Mouse (Mus musculus) right cerebral cortex, postnatal 25 days (tissue): ENCODE results near the gene Trio.

Experiments
- DNase-seq: peaks from one replicate; pipeline ENCODE4 v3.0.0; 2022

Trio gene

DNA sequence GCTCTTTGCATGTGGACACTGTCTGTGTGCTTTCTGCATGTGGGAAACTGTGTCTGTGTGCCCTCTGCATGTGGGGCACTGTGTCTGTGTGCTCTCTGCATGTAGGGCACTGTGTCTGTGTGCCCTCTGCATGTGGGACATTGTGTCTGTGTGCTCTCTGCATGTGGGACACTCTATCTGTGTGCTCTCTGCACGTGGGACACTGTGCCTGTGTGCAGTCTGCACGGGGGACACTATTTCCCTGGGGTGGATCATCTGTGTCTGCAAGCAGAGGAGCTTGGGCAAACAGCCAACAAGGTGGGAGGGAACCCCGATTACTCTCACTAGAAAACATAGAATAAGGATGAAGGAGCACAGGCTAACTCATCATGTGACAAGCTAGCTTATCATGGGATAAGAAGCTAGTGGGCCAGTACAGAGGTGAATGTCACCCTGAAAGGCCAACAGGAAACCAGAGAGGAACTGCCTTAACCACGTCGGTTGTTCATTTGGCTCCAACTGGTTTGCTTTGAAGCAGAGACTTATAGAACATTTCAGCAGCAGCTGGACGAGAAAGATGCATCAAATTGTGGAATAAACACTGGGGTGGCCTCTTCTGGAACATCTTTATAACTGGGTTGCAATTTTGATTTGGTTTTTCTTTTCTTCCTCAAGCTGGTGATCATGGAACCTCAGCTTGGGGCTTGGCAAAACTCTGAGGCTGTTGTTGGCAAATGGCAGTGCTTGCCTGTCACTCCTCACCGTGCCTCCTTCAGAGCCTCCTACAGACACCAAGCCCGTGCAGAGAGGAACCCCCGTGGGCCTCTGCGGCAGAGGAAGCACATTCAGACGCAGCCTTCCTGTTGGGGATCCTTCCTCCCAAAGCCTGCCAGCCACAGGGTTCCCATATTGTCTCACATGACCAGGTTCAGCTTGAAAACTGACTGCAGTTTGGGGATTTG lies 323.3 kb downstream of the Trio start:
- DNase-seq: peak; percentile 52

DNA sequence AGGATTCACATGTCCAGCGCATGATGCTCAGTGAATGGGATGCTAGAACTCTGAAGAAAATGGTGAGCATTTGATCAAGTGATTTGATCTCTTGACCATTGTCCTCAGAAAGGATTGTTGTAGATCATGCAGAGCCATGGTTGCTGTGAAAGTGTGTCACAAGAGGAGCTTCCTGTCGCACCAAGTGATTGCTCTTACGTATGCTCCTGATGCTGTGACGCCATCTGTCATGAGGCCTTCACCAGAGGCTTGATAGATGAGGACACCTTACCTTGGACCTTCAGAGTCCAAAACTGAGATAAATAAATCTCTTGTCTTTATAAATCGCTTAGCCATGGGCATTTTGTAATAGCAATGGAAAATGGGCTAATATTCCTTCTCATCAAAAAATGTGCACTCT lies 328.0 kb downstream of the Trio start:
- DNase-seq: no peak

DNA sequence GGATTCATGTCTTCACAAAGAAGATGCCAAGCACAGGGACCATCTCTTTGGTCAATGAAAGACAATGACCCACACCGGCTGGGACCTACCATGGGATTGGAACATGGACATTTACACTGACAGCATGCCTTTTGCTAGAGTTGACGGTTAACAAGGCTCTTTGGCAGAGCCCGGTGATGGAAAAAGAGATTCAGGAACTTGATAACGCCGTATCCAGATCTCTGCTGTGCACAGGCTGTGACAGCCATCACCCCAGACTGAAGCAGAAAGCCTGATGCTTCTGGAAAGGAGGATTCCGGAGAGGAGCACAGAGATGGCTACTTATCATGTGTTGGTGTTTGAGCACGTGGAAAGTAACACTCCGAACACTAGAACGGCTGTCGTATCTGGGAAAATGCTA lies 332.4 kb downstream of the Trio start:
- no peak for DNase-seq

DNA sequence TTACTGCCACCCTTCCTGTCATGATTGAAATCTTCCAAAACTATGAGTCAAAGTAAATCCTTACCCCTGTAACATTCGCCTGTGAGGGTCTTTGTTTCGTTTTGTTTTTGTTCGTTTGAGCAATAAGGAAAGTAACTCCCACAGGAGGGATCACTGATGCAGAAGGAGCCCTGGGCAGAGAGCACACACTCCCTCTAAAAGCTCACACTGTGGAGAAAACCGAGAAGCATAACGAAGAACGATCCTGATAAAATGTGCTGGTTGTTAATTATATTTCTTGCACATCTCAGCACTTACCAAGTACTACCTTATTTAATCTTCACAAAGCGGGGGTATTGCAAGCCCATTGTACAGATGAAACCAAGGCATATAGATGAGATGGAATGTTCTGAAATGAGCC lies 333.5 kb downstream of the Trio start:
- DNase-seq: no peak

DNA sequence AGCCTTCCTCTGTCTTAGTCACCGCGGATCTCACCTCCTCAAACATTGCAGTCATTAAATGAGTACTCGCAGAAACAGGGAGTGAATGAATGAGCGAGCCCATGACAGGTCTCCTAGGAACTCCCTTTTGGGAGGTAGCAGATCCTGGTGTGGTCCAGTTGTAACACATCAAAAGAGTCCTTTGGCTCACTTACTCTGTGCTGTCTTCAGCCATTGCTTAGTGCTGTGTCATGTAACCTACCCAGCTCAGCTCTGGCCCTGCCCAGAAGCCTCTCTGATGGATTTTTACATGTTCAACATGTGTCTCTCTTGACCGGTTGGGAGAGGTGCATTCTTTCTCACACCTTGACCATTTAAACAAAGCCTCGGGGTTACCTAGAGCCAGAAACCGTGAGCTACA lies 334.4 kb downstream of the Trio start:
- DNase-seq: no peak

DNA sequence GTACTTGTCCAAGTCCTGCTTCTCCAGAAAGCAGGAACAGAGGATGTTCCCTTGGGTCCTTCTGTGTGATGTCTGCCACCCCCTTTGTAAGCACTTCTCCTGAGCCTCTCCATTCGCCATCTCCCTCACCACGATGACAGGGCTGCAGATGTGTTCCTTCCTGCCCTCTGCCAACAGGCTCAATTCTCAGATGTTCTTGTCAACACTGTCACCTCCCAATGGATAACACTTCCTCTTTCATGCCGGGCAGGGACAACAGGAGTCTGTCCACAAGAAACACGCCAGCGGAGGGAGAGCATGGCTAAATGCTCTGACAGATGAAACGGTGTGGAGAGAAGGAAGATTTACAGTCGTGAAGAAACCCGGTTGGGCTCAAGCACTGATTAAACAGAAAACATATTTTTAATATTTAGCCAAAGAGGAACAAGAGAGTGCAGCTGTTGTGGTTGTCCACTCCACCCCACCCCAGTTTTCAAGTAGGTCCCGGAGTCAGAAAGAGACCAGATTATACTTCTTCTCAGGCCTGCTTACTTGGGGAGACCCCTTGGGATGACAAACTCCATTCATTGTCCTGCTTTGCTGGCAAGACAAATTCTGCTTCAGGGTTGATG lies 337.5 kb downstream of the Trio start:
- DNase-seq: no peak

DNA sequence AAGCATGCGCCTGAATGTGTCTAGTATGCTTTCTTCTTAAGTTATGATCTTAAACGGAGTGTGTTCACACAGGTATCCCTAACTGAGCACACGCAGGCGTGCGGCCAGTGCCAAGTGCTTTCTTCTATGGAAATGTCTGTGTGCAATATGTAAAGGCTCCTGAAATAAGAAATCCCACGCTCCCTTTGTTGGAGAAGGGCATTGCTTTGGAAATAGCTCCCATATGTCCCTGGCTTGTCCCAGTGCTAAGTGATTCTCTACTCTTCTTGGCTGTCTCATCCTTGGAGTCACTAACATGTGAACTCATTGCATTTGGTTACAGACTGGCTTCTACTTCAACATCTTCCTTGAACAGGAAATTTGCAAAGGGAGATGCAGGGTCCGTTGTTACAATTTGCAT lies 340.8 kb downstream of the Trio start:
- no peak for DNase-seq

DNA sequence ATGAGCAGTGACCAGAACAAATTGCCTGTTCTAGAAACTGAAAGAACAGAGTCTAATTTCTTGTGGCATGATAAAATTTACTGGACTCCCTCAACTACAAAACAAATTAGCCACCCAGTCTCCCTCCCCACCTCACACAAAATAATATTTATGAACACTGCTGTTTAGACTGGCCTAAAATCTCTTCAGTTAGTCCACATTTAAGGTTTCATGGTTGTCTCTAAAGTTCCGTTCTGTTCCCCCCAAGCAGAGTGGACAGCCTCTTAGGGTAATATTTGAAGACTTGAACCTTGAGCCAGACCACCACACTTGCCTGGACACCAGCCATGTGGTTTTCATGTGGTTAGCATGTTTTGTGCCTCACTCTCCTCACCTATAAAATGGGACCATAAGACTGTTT lies 342.4 kb downstream of the Trio start:
- DNase-seq: no peak

DNA sequence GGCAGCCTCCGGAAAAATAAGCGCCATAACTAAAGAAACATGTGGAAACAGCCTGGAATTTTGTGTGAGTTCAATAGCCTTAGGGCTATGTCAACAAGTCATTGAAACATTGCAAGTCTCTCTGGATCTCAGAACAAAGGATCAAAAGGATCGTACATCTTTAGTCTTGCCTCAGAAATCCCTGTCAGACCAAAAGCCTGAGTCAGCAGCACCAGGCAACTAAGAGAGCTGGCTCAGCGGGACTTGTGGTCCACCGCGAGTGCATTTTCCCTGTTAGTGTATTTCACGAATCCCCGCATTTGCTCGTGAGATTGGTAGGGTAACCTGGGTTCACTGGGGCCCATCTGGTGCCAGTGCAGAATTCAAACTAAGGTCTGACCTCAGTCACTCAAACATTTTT lies 343.0 kb downstream of the Trio start:
- DNase-seq: no peak

DNA sequence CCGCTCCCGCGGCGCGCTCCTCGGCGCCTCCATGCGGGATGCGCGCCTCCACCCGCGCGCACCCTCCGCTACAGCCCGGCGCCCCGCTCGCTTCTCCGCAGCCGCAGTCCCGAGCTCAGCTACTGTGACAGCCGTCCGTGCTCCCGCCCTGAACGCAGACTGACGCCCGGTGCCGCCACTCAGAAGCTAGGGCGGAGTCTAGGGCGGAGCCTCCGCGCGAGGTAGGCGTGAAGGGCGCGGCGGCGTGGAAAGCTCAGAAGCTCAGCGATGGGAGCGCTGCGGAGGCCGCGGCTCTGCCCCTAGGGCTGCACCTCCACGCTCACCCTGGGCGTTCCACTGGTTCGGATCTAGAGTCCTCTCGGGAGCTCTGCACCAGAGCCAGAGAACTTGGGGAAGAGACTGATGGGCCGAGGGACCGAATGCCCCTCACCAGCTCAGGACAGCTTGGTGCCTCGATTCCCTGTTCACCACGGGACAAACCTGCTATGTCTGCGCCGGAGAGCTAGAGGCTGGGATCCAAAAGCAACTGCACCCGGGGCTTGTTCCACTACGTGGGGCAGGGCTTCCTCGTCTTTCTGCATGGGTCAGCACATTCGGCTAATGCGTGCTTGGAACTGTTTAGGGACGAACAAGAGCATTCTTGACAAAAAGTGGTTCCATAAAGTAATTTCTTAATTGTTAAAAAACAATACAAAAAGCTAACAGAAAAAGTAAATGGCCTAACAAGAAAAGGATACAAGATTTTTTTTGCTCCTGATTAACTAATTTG lies 344.0 kb downstream of the Trio start, which contains the start of gene Otulinl:
Gene Otulinl (minus strand): TSS at position 161 of the 769 bp plus-strand sequence.
- peak; percentile 96 for DNase-seq

DNA sequence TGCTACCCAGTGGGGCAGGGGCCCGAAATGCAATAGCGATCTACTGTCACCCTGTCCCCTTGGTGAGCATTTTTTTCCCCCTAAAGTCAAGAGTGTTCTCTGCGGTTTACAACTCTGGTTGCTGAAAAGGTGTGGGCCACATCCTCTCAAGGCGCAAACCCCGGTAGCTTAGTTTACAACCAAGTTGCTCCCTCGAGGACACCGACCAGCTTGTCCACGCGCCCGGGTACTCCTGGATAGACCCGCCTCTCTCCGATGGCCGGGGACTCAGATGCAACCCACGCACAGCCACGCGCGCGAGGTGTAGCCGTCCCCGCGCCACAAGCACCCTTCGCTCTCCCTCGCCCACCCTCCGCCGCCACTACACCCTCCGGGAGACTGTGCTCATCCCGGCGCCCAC lies 344.7 kb downstream of the Trio start:
- no peak for DNase-seq
